Mouse (Mus musculus) 3134 (cell line): Measurements from ENCODE around the gene Tmprss2.
"Not testable (repeated sequence)": the region's sequence is repeated elsewhere in the genome, so short reads cannot be mapped to it uniquely, and the experiment has no call there.

Experiments
- DNase-seq: peaks from one replicate; pipeline ENCODE4 v3.0.0-alpha.2; 2011; ENCODE audit warnings: low spot score; ENCODE audit not compliant: insufficient read length; ENCODE audit errors: extremely low read depth

Tmprss2 gene

GRCm38 (mm10) chr16:97593057-97593456 lies 17.9 kb downstream of the Tmprss2 start:
- DNase-seq, result peak; percentile 49

GRCm38 (mm10) chr16:97591512-97591911 lies 19.5 kb downstream of the Tmprss2 start:
- DNase-seq, result no peak

- not testable (repeated sequence) for DNase-seq
Observed at GRCm38 (mm10) chr16:97582876-97583275, 28.1 kb downstream of the Tmprss2 start.

- no peak for DNase-seq
Observed at GRCm38 (mm10) chr16:97569426-97569825, 41.6 kb downstream of the Tmprss2 start.

- no peak for DNase-seq
Observed at GRCm38 (mm10) chr16:97568662-97569061, 42.3 kb downstream of the Tmprss2 start.

GRCm38 (mm10) chr16:97544340-97544739 lies 66.7 kb downstream of the Tmprss2 start:
- no peak for DNase-seq

GRCm38 (mm10) chr16:97536859-97537258 lies 74.1 kb downstream of the Tmprss2 start:
- no peak for DNase-seq

GRCm38 (mm10) chr16:97535808-97536413 lies 75.1 kb downstream of the Tmprss2 start:
- no peak for DNase-seq

GRCm38 (mm10) chr16:97534876-97535461 lies 76.0 kb downstream of the Tmprss2 start:
- peak; percentile 72 for DNase-seq

- no peak for DNase-seq
Observed at GRCm38 (mm10) chr16:97534448-97534847, 76.5 kb downstream of the Tmprss2 start.

GRCm38 (mm10) chr16:97533751-97534150 lies 77.2 kb downstream of the Tmprss2 start:
- DNase-seq, result no peak

- no peak for DNase-seq
Observed at GRCm38 (mm10) chr16:97533126-97533525, 77.9 kb downstream of the Tmprss2 start.

GRCm38 (mm10) chr16:97529241-97529640 lies 81.8 kb downstream of the Tmprss2 start:
- DNase-seq, result no peak

GRCm38 (mm10) chr16:97523024-97523423 lies 88.0 kb downstream of the Tmprss2 start:
- no peak for DNase-seq

- no peak for DNase-seq
Observed at GRCm38 (mm10) chr16:97521983-97522382, 89.0 kb downstream of the Tmprss2 start.

- no peak for DNase-seq
Observed at GRCm38 (mm10) chr16:97516341-97516740, 94.7 kb downstream of the Tmprss2 start.
